Mouse (Mus musculus): ENCODE measurements around the gene Dbr1.
"Not testable (repeated sequence)": the region's sequence is repeated elsewhere in the genome, so short reads cannot be mapped to it uniquely, and the experiment has no call there.

Dbr1 gene

GRCm38 (mm10) chr9:99575677-99576480, at the start of gene Dbr1:
Dbr1 (plus strand) TSS chr9:99575799.
- peak; percentile 92 to 93 for DNase-seq (ENCODE audit: low spot score in 2 of 2)

GRCm38 (mm10) chr9:99531865-99532264, 43.7 kb upstream of the Dbr1 start:
- no peak for DNase-seq (ENCODE audit: low spot score in 2 of 2)

- no peak for DNase-seq (ENCODE audit: low spot score in 2 of 2)
Measured at GRCm38 (mm10) chr9:99546259-99546658, 29.3 kb upstream of the Dbr1 start.

GRCm38 (mm10) chr9:99552068-99552467, 23.5 kb upstream of the Dbr1 start:
- DNase-seq (ENCODE audit: low spot score in 2 of 2) = no peak

- DNase-seq (ENCODE audit: low spot score in 2 of 2) = no peak
Measured at GRCm38 (mm10) chr9:99553049-99553448, 22.6 kb upstream of the Dbr1 start.

- DNase-seq (ENCODE audit: low spot score in 2 of 2) = no peak
Measured at GRCm38 (mm10) chr9:99554052-99554451, 21.5 kb upstream of the Dbr1 start.

- no peak for DNase-seq (ENCODE audit: low spot score in 2 of 2)
Measured at GRCm38 (mm10) chr9:99555253-99555652, 20.3 kb upstream of the Dbr1 start.

- no peak for DNase-seq (ENCODE audit: low spot score in 2 of 2)
Measured at GRCm38 (mm10) chr9:99557580-99558300, 17.9 kb upstream of the Dbr1 start.

GRCm38 (mm10) chr9:99558824-99559556, 16.6 kb upstream of the Dbr1 start:
- DNase-seq (ENCODE audit: low spot score in 2 of 2) = no peak

- no peak for DNase-seq (ENCODE audit: low spot score in 2 of 2)
Measured at GRCm38 (mm10) chr9:99559557-99559904, 16.1 kb upstream of the Dbr1 start.

GRCm38 (mm10) chr9:99560389-99560788, 15.2 kb upstream of the Dbr1 start:
- no peak for DNase-seq (ENCODE audit: low spot score in 2 of 2)

- peak in 1 of 2 experiments; percentile 13 for DNase-seq (ENCODE audit: low spot score in 2 of 2)
Measured at GRCm38 (mm10) chr9:99563714-99564113, 11.9 kb upstream of the Dbr1 start.

- peak in 1 of 2 experiments; percentile 14 for DNase-seq (ENCODE audit: low spot score in 2 of 2)
Measured at GRCm38 (mm10) chr9:99568023-99568346, 7.6 kb upstream of the Dbr1 start.

GRCm38 (mm10) chr9:99568347-99569070, 7.1 kb upstream of the Dbr1 start, which contains the start of gene Armc8:
Armc8 (minus strand) TSS chr9:99568899.
- peak; percentile 89 to 93 for DNase-seq (ENCODE audit: low spot score in 2 of 2)

- no peak for DNase-seq (ENCODE audit: low spot score in 2 of 2)
Measured at GRCm38 (mm10) chr9:99569071-99569397, 6.6 kb upstream of the Dbr1 start.

- DNase-seq (ENCODE audit: low spot score in 2 of 2) = peak in 1 of 2 experiments; percentile 44
Measured at GRCm38 (mm10) chr9:99580655-99581054, 5.1 kb downstream of the Dbr1 start.

- peak; percentile 38 to 64 for DNase-seq (ENCODE audit: low spot score in 2 of 2)
Measured at GRCm38 (mm10) chr9:99587505-99588202, 12.1 kb downstream of the Dbr1 start.

- no peak for DNase-seq (ENCODE audit: low spot score in 2 of 2)
Measured at GRCm38 (mm10) chr9:99591144-99591543, 15.5 kb downstream of the Dbr1 start.

- not testable (repeated sequence) for DNase-seq (ENCODE audit: low spot score in 2 of 2)
Measured at GRCm38 (mm10) chr9:99599127-99599526, 23.5 kb downstream of the Dbr1 start.

GRCm38 (mm10) chr9:99603566-99603965, 28.0 kb downstream of the Dbr1 start:
- DNase-seq (ENCODE audit: low spot score in 2 of 2) = no peak

- no peak for DNase-seq (ENCODE audit: low spot score in 2 of 2)
Measured at GRCm38 (mm10) chr9:99612202-99612601, 36.6 kb downstream of the Dbr1 start, which contains the start of gene A4gnt. A4gnt (plus strand) TSS chr9:99612502.

All from right cerebral cortex, adult 2 months (tissue).